Mouse (Mus musculus): ENCODE measurements around the gene Rnf144a. TPM values are rescaled to one million over a fixed set of nuclear protein-coding genes. Genes with fewer than 3 reads are reported as not detected.

The Rnf144a gene
- total and polyA plus RNA-seq, 2 experiments = 2.0 to 2.3 TPM

- WGBS = 9% methylated on average over 1 of the region's 1 CpGs
- H3K27ac ChIP-seq (replicated peaks; ENCODE audit: insufficient read depth, low read depth, low read length) = no peak overlapping the region
- H3K36me3 ChIP-seq (ENCODE audit: control insufficient read depth, insufficient read depth, low read length) = peaks cover 5% of the 10 kb centered on the region; the same call in 1 of the 2 replicates
- DNase-seq (ENCODE audit: extremely low read depth, low read depth, low spot score) = no peak
- H3K4me3 ChIP-seq (ENCODE audit: insufficient read depth, low read depth, low read length) = no peak overlapping the region
- H3K4me1 ChIP-seq (ENCODE audit: control insufficient read depth, insufficient read depth, low read length) = peaks cover 6% of the 10 kb centered on the region; the same call in 1 of the 2 replicates
- H3K27me3 ChIP-seq (ENCODE audit: control insufficient read depth, insufficient read depth, low read length) = no peaks in the 10 kb centered on the region
- H3K79me2 ChIP-seq (ENCODE audit: control insufficient read depth, insufficient read depth, low read length) = no peaks in the 10 kb centered on the region
- no peak overlapping the region for H3K9ac ChIP-seq (ENCODE audit: low read depth, low read length)
- TF ChIP-seq POLR2A (IDR thresholded peaks at IDR 0.05; ENCODE audit: extremely low read depth, insufficient read depth, low read length) = no peak
- TF ChIP-seq CTCF (IDR thresholded peaks at IDR 0.05; ENCODE audit: low read depth, low read length) = no peak
Measured at GRCm38 (mm10) chr12:26451150-26451549, 36.1 kb upstream of the Rnf144a start.

DNA sequence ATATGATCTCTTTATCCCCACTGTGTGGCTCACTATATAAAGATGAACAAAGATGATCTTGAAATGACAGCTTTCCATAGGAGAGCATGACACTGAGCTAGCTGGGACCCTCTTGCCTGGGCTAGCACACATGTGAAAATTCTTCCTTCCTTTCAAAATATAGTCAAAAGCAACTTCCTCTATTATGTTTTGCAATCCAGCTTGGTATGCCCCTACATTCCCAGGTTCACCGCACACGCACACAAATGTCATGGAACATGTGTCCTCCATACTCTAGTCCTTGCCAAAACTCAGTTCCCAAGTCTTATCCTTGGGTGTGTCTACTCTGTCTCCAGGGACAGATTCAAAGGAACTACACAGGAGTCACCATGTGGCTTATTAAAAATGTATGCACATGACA is 34.4 kb upstream of the Rnf144a start:
- H3K36me3 ChIP-seq (ENCODE audit: control insufficient read depth, insufficient read depth, low read length) = peaks cover 5% of the 10 kb centered on the region; the same call in 1 of the 2 replicates

DNA sequence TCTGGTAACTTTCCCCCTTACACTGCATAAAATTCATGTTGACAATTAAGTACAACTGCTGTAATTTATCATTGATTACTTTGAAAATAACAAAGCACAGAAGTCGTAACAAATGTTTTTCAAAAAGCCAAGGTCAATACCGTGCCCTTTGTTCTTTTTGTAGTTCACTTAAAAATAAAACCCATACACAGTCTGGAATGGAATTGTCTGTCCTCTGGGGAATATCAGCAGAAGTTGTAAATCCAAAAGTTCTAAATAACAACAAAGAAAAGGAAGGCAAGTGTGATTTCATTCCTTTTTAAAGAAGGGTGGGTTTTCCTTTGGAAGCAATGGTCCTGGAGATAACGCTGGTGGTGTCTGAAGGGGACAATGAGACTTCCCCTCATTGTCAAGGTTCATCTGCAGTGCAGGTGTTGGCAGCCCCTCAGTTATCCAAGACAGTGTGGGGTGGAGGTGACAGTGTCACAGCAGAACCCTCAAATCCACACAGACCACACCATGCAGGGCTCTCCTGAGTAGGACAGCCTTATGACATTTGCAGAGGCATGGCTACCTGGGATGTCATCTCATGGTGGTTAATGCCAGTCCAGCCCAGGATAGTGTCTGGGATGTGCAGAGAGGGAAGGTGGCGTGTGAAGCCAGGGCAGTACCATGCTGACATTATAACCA is 31.5 kb upstream of the Rnf144a start:
- 81% methylated on average over 4 of the region's 4 CpGs for WGBS
- no peak for TF ChIP-seq CTCF (IDR thresholded peaks at IDR 0.05; ENCODE audit: low read depth, low read length)
- no peak for TF ChIP-seq POLR2A (IDR thresholded peaks at IDR 0.05; ENCODE audit: extremely low read depth, insufficient read depth, low read length)
- Histone ChIP-seq H3K27me3 (ENCODE audit: control insufficient read depth, insufficient read depth, low read length) (no peaks in the 10 kb centered on the region), H3K4me3 (ENCODE audit: insufficient read depth, low read depth, low read length) (no peak overlapping the region), H3K79me2 (ENCODE audit: control insufficient read depth, insufficient read depth, low read length) (no peaks in the 10 kb centered on the region), H3K9ac (ENCODE audit: low read depth, low read length) (no peak overlapping the region), H3K36me3 (ENCODE audit: control insufficient read depth, insufficient read depth, low read length) (peaks cover 5% of the 10 kb centered on the region; the same call in 1 of the 2 replicates), H3K4me1 (ENCODE audit: control insufficient read depth, insufficient read depth, low read length) (no peaks in the 10 kb centered on the region), H3K27ac (replicated peaks; ENCODE audit: insufficient read depth, low read depth, low read length) (no peak overlapping the region)
- no peak for DNase-seq (ENCODE audit: extremely low read depth, low read depth, low spot score)

More for the DNA sequence above, 34.4 kb upstream of the Rnf144a start:
- H3K9ac ChIP-seq (ENCODE audit: low read depth, low read length) = no peak overlapping the region
- H3K27ac ChIP-seq (replicated peaks; ENCODE audit: insufficient read depth, low read depth, low read length) = no peak overlapping the region
- 96% methylated on average over 2 of the region's 2 CpGs for WGBS
- no peaks in the 10 kb centered on the region for H3K27me3 ChIP-seq (ENCODE audit: control insufficient read depth, insufficient read depth, low read length)
- no peak for DNase-seq (ENCODE audit: extremely low read depth, low read depth, low spot score)
- no peak overlapping the region for H3K4me3 ChIP-seq (ENCODE audit: insufficient read depth, low read depth, low read length)
- H3K79me2 ChIP-seq (ENCODE audit: control insufficient read depth, insufficient read depth, low read length) = no peaks in the 10 kb centered on the region
- H3K4me1 ChIP-seq (ENCODE audit: control insufficient read depth, insufficient read depth, low read length) = no peaks in the 10 kb centered on the region
- no peak for TF ChIP-seq CTCF (IDR thresholded peaks at IDR 0.05; ENCODE audit: low read depth, low read length)

DNA sequence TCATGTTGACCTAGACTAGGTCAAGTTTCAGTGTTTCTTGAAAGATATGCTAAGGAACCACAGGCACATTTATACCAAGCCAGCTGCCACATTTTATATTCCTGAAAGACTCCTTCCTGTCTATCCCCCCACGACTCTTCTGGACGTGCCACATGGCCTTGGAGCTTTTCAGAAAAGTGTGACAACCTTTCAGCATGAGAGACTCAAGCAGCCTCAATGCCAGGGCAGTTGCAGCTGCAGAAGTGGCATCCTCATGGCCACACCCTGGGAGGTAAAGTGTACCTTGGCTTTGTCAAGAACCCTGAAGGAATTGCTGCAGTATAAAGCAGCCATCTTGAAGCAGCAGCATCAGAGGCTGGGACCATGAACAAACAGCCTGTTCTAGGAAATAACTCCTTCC is 29.5 kb upstream of the Rnf144a start:
- WGBS = 81% methylated on average over 2 of the region's 2 CpGs
- H3K9ac ChIP-seq (ENCODE audit: low read depth, low read length) = no peak overlapping the region
- no peaks in the 10 kb centered on the region for H3K27me3 ChIP-seq (ENCODE audit: control insufficient read depth, insufficient read depth, low read length)
- peaks cover 2% of the 10 kb centered on the region; the same call in 1 of the 2 replicates for H3K36me3 ChIP-seq (ENCODE audit: control insufficient read depth, insufficient read depth, low read length)
- H3K4me3 ChIP-seq (ENCODE audit: insufficient read depth, low read depth, low read length) = no peak overlapping the region
- H3K79me2 ChIP-seq (ENCODE audit: control insufficient read depth, insufficient read depth, low read length) = no peaks in the 10 kb centered on the region
- DNase-seq (ENCODE audit: extremely low read depth, low read depth, low spot score) = no peak
- H3K4me1 ChIP-seq (ENCODE audit: control insufficient read depth, insufficient read depth, low read length) = no peaks in the 10 kb centered on the region
- no peak overlapping the region for H3K27ac ChIP-seq (replicated peaks; ENCODE audit: insufficient read depth, low read depth, low read length)
- no peak for TF ChIP-seq POLR2A (IDR thresholded peaks at IDR 0.05; ENCODE audit: extremely low read depth, insufficient read depth, low read length)
- no peak for TF ChIP-seq CTCF (IDR thresholded peaks at IDR 0.05; ENCODE audit: low read depth, low read length)

GRCm38 (mm10) chr12:26444054-26444453 is 29.0 kb upstream of the Rnf144a start:
- H3K4me3 ChIP-seq (ENCODE audit: insufficient read depth, low read depth, low read length) = no peak overlapping the region
- H3K36me3 ChIP-seq (ENCODE audit: control insufficient read depth, insufficient read depth, low read length) = peaks cover under 1% of the 10 kb centered on the region; the same call in 1 of the 2 replicates
- no peaks in the 10 kb centered on the region for H3K4me1 ChIP-seq (ENCODE audit: control insufficient read depth, insufficient read depth, low read length)
- DNase-seq (ENCODE audit: extremely low read depth, low read depth, low spot score) = peak; percentile 34
- 2% methylated on average over 2 of the region's 2 CpGs for WGBS
- TF ChIP-seq CTCF (IDR thresholded peaks at IDR 0.05; ENCODE audit: low read depth, low read length) = peak; percentile 64; the same call in 1 of the 2 replicates
- TF ChIP-seq POLR2A (IDR thresholded peaks at IDR 0.05; ENCODE audit: extremely low read depth, insufficient read depth, low read length) = no peak
- H3K9ac ChIP-seq (ENCODE audit: low read depth, low read length) = no peak overlapping the region
- H3K27me3 ChIP-seq (ENCODE audit: control insufficient read depth, insufficient read depth, low read length) = no peaks in the 10 kb centered on the region
- no peak overlapping the region for H3K27ac ChIP-seq (replicated peaks; ENCODE audit: insufficient read depth, low read depth, low read length)
- H3K79me2 ChIP-seq (ENCODE audit: control insufficient read depth, insufficient read depth, low read length) = no peaks in the 10 kb centered on the region

GRCm38 (mm10) chr12:26439366-26439765 is 24.3 kb upstream of the Rnf144a start:
- Histone ChIP-seq H3K4me1 (ENCODE audit: control insufficient read depth, insufficient read depth, low read length) (no peaks in the 10 kb centered on the region; the same call in 1 of the 2 replicates), H3K27ac (replicated peaks; ENCODE audit: insufficient read depth, low read depth, low read length) (no peak overlapping the region), H3K4me3 (ENCODE audit: insufficient read depth, low read depth, low read length) (no peak overlapping the region), H3K9ac (ENCODE audit: low read depth, low read length) (no peak overlapping the region), H3K27me3 (ENCODE audit: control insufficient read depth, insufficient read depth, low read length) (no peaks in the 10 kb centered on the region), H3K79me2 (ENCODE audit: control insufficient read depth, insufficient read depth, low read length) (no peaks in the 10 kb centered on the region), H3K36me3 (ENCODE audit: control insufficient read depth, insufficient read depth, low read length) (no peaks in the 10 kb centered on the region)
- no peak for TF ChIP-seq CTCF (IDR thresholded peaks at IDR 0.05; ENCODE audit: low read depth, low read length)
- TF ChIP-seq POLR2A (IDR thresholded peaks at IDR 0.05; ENCODE audit: extremely low read depth, insufficient read depth, low read length) = no peak
- 71% methylated on average over 3 of the region's 3 CpGs for WGBS
- no peak for DNase-seq (ENCODE audit: extremely low read depth, low read depth, low spot score)
